Mouse (Mus musculus) T-helper 1 cell (primary cell): Measurements from ENCODE around the gene A630023A22Rik.

Experiments
- in situ Hi-C: fragments of 300-600 bp; cut with MboI, MseI; formaldehyde crosslinking; loops from one replicate; pipeline ENCODE4 v1.15.1; 2025; ENCODE audit warnings: high pct_unique_total_duplicates

Gene A630023A22Rik

DNA sequence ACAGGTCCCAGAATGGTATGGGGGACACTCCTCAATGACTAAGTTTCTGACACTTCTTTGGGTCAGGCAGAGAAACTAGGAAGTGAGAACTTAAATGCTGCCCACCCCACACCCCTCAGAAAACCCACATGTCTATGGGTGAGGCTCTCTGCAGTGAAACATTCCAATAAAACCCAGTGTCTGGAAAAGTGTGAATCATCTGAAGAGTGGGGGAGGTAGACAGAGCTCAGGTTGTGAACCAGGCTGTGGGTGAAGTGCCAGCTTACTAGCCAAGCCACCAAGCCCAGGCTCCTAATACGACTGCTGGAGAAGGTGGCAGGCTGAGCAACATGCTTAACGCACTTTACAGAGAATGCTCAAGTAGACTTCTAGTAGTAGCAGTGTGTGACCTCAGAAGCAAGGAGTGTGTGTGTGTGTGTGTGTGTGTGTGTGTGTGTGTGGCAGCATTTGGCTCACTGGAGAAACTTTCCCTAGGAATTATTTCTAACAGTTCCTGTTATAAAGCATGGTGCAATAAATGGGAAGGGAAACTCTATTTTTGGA is 14.6 kb downstream of the A630023A22Rik start:
- in situ Hi-C loops = no loop called here

DNA sequence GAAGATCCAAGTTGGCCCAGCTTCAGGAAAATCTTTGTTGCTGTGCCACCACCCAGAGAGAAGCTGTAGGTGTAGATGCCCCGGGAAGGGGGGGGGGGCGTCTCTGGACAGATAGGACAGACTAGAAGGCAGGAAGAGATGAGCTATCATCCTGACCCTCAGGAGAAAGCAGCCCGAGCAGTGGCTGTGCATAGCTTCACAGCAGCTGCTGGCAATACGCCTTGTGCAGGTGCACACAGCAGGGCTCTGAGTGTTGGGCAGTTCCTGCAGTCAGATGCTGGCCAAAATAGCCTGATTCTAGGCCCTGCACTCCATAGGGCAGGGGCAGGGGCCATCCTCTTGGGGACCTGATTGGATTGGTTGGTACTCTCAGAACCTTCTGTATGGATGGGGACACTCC is 15.7 kb downstream of the A630023A22Rik start:
- in situ Hi-C loops = no loop called here

DNA sequence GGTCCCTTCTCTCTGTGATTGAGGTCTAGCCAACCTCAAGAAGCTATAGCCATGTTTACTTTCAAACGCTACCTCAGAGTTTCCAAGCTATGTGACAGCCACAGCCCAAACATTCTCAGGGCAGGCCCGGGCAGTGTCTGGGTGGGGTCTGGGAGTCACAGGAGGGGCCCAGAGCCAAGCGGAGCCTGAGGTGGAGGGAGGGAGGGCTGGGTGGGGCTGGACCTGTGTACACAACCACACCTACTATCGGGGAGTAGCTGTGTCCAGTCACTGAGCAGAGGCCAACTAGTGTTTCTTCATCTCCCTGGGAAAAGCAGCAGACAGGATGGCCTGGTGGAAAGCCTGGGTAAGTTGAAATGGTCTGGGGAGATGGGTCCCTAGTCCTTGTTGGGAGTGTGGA is 16.8 kb downstream of the A630023A22Rik start, which contains the start of gene Anxa8:
TSS of gene Anxa8 (plus strand) at position 251 of the 400 bp plus-strand sequence.
- in situ Hi-C loops = no loop called here

DNA sequence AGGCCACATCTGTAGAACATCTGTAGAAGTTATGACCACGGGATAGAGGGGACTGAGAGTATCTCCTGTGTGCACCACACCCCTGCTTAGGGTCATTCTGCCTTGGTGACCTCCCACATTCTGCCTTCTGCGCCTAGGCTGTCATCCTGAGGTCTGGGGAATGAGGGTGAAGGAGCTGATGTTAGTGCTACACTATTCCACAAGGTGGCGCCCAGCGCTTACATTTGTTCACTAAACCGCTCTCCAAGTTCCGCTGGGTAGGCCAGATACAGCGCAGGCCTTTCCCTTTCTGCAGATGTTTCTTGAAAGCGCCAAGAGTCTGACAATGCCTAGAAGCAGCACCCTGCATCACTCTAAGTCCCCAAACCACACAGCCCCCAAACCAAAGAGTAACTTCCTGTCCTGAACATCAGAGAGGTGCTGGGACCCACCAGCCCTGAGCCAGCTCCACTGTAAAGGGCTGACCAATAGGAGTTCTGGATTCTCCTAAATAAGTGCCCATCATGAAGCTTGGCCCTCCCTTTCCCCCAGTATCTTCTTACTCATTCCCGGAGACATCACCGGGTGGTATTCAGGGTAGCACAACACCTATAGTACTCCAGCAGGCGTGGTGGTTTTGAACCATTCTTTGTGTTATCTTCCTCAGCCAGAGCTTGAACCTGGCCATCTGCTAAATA is 22.1 kb downstream of the A630023A22Rik start:
- in situ Hi-C loops = no loop called here

DNA sequence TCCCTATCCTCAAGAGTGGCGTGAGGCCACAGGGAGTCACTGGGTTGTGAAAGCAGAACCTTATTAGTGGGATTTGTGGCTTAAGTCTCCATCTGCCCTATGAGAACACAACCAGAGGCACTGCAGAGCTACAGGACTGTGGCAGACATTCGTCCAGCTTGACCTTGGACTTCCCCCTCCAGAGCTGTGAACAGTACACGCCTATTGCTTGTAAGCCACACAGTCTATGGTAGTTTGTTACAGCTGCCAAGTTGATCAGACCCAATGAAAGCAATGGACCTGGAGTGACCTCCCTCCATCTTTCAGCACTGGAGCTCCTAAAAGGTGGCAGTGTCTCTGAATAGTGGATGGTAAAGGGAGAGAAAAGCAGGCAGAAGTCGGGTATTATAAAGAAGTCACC is 24.3 kb downstream of the A630023A22Rik start:
- in situ Hi-C loops = loop anchor here (5.0 to 10.0 kb wide), 2 partner anchors 319 to 497 kb away; no protein-coding TSS in a partner anchor

DNA sequence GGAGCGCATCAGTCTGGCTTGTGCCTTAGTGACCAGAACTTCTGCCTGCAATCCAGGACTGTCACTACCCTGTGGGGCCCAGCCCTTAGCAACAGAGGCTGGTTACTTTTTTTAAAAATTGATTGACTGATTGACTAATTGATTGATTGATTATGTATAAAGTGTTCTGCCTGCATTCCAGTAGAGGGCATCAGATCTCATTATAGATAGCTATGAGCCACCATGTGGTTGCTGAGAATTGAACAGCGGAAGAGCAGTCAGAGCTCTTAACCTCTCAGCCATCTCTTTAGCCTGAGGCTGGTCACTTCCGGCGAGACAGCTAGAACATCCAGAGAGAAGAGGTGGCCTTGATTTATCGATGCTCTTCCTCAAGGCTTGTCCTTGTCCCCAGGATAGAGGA is 25.3 kb downstream of the A630023A22Rik start:
- in situ Hi-C loops = loop anchor here (5.0 to 10.0 kb wide), 2 partner anchors 320 to 498 kb away; no protein-coding TSS in a partner anchor

DNA sequence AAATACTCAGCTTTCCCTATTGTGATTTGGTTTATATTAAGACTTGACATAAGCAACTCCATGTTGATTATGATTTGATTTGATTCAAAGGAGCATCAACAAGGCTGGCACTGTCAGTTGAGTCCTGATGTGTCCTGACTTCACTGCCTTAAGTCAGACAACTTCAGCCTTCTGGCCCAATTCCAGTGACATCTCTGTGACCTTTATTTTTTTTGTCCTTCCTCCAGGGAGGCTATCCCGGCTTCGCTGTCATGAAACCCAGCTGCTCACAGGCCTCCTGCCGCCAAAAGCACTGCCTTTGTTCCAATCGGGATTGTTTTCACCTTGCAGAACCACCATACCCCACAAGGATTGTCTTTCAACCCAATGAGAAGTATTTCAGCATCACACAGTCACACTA is 27.2 kb downstream of the A630023A22Rik start:
- in situ Hi-C loops = loop anchor here (5.0 to 10.0 kb wide), 2 partner anchors 322 to 499 kb away; no protein-coding TSS in a partner anchor

DNA sequence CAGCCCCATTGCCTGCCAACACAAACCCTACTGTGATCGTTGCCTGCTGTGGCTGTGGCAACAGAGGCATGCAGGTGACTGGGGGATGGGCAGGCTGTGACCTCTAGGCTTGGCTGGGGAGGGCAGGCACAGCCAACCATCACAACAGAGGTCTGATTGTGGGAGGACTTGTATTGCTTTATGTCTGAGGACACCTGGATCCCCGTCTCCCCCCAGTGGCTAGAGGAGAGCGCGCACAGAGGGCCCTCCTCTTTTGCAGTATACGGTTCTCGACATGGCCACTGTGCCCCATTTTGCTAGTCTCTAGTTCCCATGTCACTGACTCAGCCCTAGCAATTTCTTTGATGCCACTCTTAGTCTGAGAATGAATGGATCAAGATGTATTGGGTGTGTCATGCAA is 30.9 kb downstream of the A630023A22Rik start:
- in situ Hi-C loops = loop anchor here (10.0 kb wide), 1 partner anchor 503 kb away; no protein-coding TSS in a partner anchor

DNA sequence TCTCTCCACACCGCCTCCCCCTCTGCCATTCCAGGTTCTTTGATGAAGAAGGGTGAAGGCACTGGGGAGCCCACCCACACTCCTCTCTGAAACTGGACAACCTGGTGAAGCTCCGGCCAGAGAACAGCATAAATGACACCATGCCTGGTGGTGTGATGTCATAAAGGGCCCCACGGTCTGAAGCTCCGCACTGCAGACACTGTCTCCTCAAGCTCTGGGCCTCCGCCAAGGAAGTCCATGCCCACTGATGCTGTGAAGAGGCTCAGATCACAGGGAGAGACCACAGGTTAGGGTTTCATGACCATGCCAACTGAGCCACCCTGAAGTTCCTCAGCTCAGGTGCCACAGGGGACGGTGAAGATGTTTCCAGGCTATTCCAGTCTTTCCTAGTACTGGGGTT is 50.0 kb downstream of the A630023A22Rik start, which contains the start of gene Antxrl:
TSS of gene Antxrl (plus strand) at position 192 of the 400 bp plus-strand sequence.
- in situ Hi-C loops = no loop called here

DNA sequence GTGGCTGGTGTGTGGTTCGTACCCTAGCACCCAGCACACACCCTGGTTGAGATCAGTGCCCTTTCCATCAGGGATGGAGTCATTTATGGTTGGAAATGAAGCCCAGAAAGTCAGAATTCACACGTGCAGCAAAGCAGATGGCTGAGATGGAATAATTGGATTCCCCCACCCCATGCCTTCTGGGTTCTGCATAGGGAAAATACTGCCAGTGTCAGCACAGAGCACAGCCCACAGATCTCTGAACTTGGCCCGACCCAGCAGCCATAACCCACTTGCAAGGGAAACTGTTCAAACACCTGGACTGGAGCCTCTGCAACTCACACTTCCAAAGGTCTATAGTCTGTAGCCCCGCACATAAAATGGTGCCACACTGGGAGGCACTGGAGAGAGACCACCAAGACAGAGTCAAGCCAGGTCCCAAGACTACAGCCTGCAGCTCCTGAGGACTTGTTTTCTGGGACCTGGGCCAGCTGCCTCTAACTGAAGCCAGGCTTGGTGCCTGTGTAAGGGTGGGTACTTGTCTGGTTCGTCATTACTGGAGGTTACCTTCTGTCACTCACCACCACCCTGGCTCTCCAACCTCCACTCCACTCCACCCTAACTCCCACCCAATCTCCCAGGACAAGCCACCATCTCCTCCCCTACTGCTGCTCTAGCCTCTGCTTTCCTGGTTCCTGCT is 52.3 kb downstream of the A630023A22Rik start:
- in situ Hi-C loops = no loop called here

DNA sequence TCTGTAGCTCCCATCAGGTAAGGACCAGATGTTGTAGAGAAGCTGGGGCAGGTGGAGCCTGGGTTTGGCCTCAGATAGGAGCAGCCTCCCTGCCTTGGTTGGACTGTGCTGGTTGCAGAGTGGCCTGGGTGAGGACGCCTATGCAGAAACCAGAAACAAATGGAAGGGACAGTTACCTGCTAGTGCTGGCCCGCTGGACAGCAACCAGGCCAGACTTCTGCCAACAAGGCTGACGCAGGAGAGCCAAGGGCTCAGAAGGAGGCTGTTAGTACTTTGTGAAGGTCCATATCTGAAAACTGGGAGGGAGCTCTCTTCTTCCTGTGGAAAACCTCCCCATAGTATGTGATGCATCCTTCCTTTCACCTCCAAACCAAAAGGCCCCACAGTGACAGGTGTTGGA is 59.2 kb downstream of the A630023A22Rik start:
- in situ Hi-C loops = no loop called here

DNA sequence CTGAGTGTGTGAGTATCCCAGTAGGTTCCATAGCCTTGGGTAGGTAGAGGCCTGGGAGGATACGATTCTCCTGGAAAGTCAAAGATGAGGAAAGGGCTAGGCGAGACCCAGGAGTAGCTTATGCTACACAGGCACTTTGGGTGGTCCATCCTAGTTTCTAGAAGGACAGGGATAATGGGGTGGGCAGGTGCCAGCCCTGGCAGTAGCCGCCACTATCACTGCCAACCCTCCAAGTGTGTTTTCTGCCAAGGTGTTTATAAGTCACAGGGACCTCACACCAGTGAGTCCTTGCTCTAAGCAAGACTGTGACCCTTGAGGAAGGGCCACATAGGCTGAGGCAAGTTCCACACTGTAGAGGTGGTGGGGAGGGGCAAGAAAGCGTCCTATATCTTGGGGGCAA is 61.3 kb downstream of the A630023A22Rik start:
- in situ Hi-C loops = no loop called here

DNA sequence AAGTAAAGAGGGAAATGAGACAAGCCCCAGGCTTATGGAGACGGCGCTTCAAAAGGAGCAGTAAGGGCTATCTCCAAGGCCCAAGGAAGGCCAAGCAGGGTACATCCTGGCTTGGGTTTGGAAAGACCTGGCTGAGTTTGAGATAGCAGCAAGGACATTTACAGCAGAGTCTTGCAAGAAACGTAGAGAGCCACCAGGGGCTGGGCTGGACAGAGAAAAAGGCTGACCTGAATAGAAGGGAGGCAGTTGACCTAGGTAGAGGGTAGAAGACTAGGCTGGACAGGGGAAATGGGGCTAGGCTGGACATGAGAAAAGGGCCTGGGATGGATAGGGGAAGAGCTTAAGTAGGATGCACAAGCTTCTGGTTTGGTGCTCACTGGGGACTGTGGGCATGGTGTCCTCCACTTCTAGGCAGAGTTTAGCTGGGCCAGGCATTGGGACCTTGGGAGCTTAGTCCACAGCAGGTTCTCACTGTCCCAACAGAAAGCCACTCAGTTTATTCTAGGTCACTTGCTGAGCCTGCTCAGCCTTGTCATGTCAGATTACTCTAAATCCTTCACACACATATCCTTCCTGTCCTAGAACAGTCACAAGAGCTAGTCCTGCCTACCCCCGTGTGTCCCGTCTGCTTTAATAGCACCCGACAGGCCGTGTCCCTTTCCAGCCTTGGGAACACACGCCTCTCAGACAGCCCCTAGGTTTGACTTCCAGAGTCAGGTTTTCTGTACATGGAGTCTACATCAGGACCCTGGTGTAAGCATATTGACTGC is 68.5 kb downstream of the A630023A22Rik start:
- in situ Hi-C loops = no loop called here

DNA sequence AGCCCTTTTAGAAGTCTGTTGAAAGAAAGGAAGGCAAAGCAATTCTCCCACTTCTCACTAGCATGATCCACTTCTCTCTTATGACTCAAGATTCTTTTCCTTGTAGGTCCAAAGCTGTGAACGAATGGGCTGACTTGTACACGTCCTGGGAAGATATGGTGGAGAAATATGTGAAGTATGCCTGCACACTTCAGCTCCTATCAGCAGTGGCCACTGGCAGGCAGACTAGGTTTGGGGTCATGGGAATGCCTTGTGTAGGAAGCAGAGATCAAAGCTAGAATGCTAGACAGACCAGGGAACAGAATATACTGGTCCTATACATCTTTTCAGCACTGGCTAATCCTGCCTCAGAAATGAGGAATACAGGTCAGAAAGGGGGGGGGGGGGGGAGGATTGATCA is 75.8 kb downstream of the A630023A22Rik start:
- in situ Hi-C loops = no loop called here

DNA sequence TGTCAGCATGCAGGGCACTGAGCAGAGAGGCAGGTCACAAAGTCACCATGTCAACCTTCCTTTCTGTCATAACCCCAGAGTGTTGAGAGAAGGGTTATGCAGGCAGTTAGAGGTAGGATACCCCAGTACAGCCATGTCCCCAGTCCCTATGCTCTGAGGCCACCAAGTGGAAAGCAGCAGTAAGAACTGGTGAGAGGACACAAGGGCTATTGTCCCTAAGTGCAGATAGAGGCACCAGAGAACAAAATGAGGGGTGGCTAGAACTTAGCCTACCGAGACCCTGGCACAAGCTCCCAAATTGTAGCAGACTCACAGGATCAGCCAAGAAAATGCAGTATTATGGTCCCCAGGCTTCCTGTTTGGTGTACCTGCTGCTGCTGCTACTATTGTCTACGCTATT is 85.6 kb downstream of the A630023A22Rik start:
- in situ Hi-C loops = no loop called here

DNA sequence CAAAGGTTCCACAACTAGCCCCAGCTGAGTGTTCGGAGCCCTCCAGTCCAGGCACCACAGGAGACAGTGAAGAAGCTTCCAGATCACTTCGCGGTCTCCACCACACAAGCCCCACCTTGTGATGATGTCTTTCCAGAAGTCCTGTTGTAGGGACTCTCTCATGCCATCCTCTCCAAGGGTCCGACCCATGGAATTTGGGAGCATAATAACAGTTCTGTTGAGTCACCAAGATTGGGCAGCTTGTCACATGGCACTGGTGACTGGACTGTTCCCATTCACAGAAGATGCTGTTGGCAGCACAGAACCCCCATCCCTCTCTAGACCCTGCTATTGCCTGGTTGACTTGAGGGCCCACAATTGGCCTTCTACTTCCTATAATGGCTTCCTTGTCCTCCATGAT is 86.2 kb downstream of the A630023A22Rik start, which contains the start of gene Gm5460:
TSS of gene Gm5460 (plus strand) at position 378 of the 400 bp plus-strand sequence.
- in situ Hi-C loops = no loop called here

DNA sequence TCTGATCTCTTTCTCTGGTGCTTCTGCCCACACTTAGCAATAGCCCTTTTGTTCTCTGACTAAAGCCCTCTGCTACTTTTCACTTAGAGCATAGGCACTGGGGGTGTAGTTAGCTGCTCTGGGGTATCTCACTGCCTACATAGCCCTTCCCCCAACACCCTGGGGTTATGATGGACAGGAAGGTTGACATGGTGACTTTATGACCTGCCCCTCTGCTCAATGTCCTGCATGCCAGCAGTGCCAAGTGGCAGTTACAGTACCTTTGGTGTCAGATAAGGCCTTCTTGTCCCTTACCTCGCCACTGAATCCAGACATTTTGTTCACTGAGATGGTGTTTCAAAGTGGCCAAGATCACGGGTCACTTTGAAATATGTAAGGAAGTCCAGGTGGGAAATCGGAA is 87.5 kb downstream of the A630023A22Rik start, which contains the start of gene Gm30083:
TSS of gene Gm30083 (minus strand) at position 120 of the 400 bp plus-strand sequence.
- in situ Hi-C loops = no loop called here

DNA sequence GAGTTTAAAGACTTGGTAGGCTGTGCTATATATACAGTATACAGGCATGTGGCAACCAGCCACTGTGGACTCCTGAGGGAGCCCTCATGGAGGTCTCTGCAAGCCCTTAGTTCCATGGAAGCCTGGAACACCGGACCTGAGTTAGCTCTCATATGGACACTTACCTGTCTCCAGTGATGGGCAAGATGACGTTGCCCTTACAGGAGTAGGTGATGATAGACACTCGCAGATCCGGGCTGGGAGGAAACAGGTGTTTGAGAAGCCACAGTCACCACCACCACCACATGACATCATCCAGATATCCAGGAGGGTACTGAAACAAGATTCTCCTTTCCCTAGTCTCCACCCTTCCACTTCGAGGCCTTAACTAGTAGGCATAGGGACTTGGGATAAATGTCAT is 100.2 kb downstream of the A630023A22Rik start:
- in situ Hi-C loops = no loop called here

DNA sequence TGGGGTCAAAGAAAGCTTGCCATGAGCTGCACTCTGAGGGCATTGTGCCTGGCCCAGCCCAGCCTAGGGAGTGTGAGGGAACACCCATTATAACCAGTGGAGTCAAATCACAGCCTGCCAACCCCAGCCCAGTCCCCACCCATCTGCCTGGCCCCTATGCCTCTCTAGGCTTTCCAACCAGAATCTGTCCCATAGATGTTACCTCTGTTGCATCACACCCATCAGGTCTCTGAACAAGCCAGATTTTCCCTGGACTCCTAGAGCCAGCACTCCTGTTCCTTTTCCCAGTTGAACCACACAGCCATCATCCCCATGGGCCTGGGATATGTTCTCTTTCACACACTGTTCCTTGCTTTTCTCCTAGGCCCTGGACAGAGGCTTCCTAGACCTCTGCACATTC is 101.1 kb downstream of the A630023A22Rik start:
- in situ Hi-C loops = no loop called here
